Mouse (Mus musculus): ENCODE data around the gene Fbxw28. TPM values are rescaled to one million over a fixed set of nuclear protein-coding genes. Genes with fewer than 3 reads are reported as not detected.
"Not testable (repeated sequence)": the region's sequence is repeated elsewhere in the genome, so short reads cannot be mapped to it uniquely, and the experiment has no call there.

Fbxw28 gene
- polyA plus RNA-seq (2014; fragmentation: Nextera tagmentation; extraction: Ambion mirVana): not detected in 2 replicates

- not testable (repeated sequence) for H3K27me3 ChIP-seq (ENCODE audit: control insufficient read depth, insufficient read depth, low read length); H3K4me2 ChIP-seq (replicated peaks; ENCODE audit: low read depth, low read length)
- WGBS: no CpG with 5 or more reads among the region's 1 CpGs
Measured at GRCm38 (mm10) chr9:109339559-109339958, at the start of gene Fbxw28. Gene Fbxw28, minus strand, starts transcription at chr9:109339659.

GRCm38 (mm10) chr9:109287576-109287975 is 51.9 kb downstream of the Fbxw28 start, which contains the start of gene Fbxw14:
Gene Fbxw14, minus strand, starts transcription at chr9:109287676.
- not testable (repeated sequence) for H3K4me2 ChIP-seq (replicated peaks; ENCODE audit: low read depth, low read length); H3K4me1 ChIP-seq (ENCODE audit: control insufficient read depth, insufficient read depth, low read length); H3K36me3 ChIP-seq (ENCODE audit: control insufficient read depth, insufficient read depth, low read length); ATAC-seq (ENCODE audit: insufficient number of reproducible peaks, insufficient read depth, low FRiP score, low read depth); H3K9me3 ChIP-seq (ENCODE audit: control insufficient read depth, low read depth, low read length); H3K4me3 ChIP-seq (ENCODE audit: low read depth, low read length); H3K27me3 ChIP-seq (ENCODE audit: control insufficient read depth, insufficient read depth, low read length); H3K27ac ChIP-seq (ENCODE audit: low read length); H3K9ac ChIP-seq (replicated peaks; ENCODE audit: low read depth, low read length)
- WGBS: no CpG with 5 or more reads among the region's 1 CpGs

More at GRCm38 (mm10) chr9:109339559-109339958, at the start of gene Fbxw28:
- H3K36me3 ChIP-seq (ENCODE audit: control insufficient read depth, insufficient read depth, low read length); H3K27ac ChIP-seq (ENCODE audit: low read length); H3K9ac ChIP-seq (replicated peaks; ENCODE audit: low read depth, low read length); ATAC-seq (ENCODE audit: insufficient number of reproducible peaks, insufficient read depth, low FRiP score, low read depth); H3K4me3 ChIP-seq (ENCODE audit: low read depth, low read length); H3K9me3 ChIP-seq (ENCODE audit: control insufficient read depth, low read depth, low read length); H3K4me1 ChIP-seq (ENCODE audit: control insufficient read depth, insufficient read depth, low read length): not testable (repeated sequence)

Other genes starting within 250 kb of the Fbxw28 start
- gene Plxnb1, start 244.3 kb downstream of the Fbxw28 start, polyA plus RNA-seq (2014; fragmentation: Nextera tagmentation; extraction: Ambion mirVana): 15.8 and 17.5 TPM in 2 replicates
- gene Fbxw21, start 177.6 kb downstream of the Fbxw28 start, polyA plus RNA-seq (2014; fragmentation: Nextera tagmentation; extraction: Ambion mirVana): not detected in 2 replicates
- gene Fbxw13, start 143.7 kb downstream of the Fbxw28 start, polyA plus RNA-seq (2014; fragmentation: Nextera tagmentation; extraction: Ambion mirVana): not detected in 2 replicates
- gene Fbxw20, start 104.9 kb downstream of the Fbxw28 start, polyA plus RNA-seq (2014; fragmentation: Nextera tagmentation; extraction: Ambion mirVana): not detected in 2 replicates
- gene Fbxw14, start 52.0 kb downstream of the Fbxw28 start, polyA plus RNA-seq (2014; fragmentation: Nextera tagmentation; extraction: Ambion mirVana): not detected in 2 replicates
- not detected in 2 replicates for gene Fbxw22, start 64.6 kb upstream of the Fbxw28 start, polyA plus RNA-seq (2014; fragmentation: Nextera tagmentation; extraction: Ambion mirVana)
- gene Fbxw16, start 109.5 kb upstream of the Fbxw28 start, polyA plus RNA-seq (2014; fragmentation: Nextera tagmentation; extraction: Ambion mirVana): not detected in 2 replicates
- not detected in 2 replicates for gene Fbxw19, start 156.2 kb upstream of the Fbxw28 start, polyA plus RNA-seq (2014; fragmentation: Nextera tagmentation; extraction: Ambion mirVana)
- gene Fbxw15, start 228.6 kb upstream of the Fbxw28 start, polyA plus RNA-seq (2014; fragmentation: Nextera tagmentation; extraction: Ambion mirVana): not detected in 2 replicates